Mouse (Mus musculus) bone marrow, adult 2 months (tissue): ENCODE measurements around the gene Rabif.

Source experiments
- CTCF ChIP-seq: fragments of 200-500 bp; IDR thresholded peaks from 2 replicates; pipeline ENCODE4 v1.5.1; 2011; ENCODE audit warnings: low read length, control low read depth; ENCODE audit not compliant: control insufficient read depth, insufficient read depth
- POLR2A ChIP-seq: fragments of 200-500 bp; IDR thresholded peaks from 2 replicates; pipeline ENCODE4 v1.6.1; 2011; ENCODE audit warnings: low read depth, mild to moderate bottlenecking, control low read depth, low read length, borderline replicate concordance; ENCODE audit not compliant: control insufficient read depth

- TF ChIP-seq POLR2A (no peak), CTCF (no peak)
Measured at GRCm38 (mm10) chr1:134506201-134506600, 11.8 kb downstream of the Rabif start.
